Mouse (Mus musculus): ENCODE results near the gene Btbd9.
"Not testable (repeated sequence)": the region's sequence is repeated elsewhere in the genome, so short reads cannot be mapped to it uniquely, and the experiment has no call there.

Gene Btbd9
- long read RNA-seq, experiment 1, full-length matches to known transcripts, result 23 of 39 reads
- long read RNA-seq, experiment 1, partial matches to known transcripts, result 4 of 39 reads
- long read RNA-seq, experiment 1, other reads (novel, unspliced or antisense), result 12 of 39 reads
- long read RNA-seq, experiment 2, full-length matches to known transcripts, result 49 of 67 reads
- long read RNA-seq, experiment 2, partial matches to known transcripts, result 6 of 67 reads
- long read RNA-seq, experiment 2, other reads (novel, unspliced or antisense), result 12 of 67 reads

GRCm38 (mm10) chr17:30575941-30576773 is at the start of gene Btbd9:
TSS of gene Btbd9 (minus strand) at chr17:30576488.
- intact Hi-C loops (cut with DNase I), result loop anchor here (5.0 kb wide), 1 partner anchor 36 kb away; no protein-coding TSS in a partner anchor

GRCm38 (mm10) chr17:30624132-30624531 is 47.8 kb upstream of the Btbd9 start, which contains the start of gene Dnah8:
TSS of gene Dnah8 (plus strand) at chr17:30624354.
- intact Hi-C loops (cut with DNase I), result not testable (repeated sequence)

GRCm38 (mm10) chr17:30623200-30623599 is 46.9 kb upstream of the Btbd9 start:
- intact Hi-C loops (cut with DNase I), result no loop called here

- intact Hi-C loops (cut with DNase I), result no loop called here
Measured at GRCm38 (mm10) chr17:30621450-30621849, 45.2 kb upstream of the Btbd9 start.

- intact Hi-C loops (cut with DNase I), result no loop called here
Measured at GRCm38 (mm10) chr17:30620548-30620947, 44.3 kb upstream of the Btbd9 start.

GRCm38 (mm10) chr17:30619153-30619552 is 42.9 kb upstream of the Btbd9 start:
- intact Hi-C loops (cut with DNase I), result no loop called here

GRCm38 (mm10) chr17:30618136-30618891 is 42.0 kb upstream of the Btbd9 start:
- intact Hi-C loops (cut with DNase I), result no loop called here

GRCm38 (mm10) chr17:30616203-30616602 is 39.9 kb upstream of the Btbd9 start:
- intact Hi-C loops (cut with DNase I), result no loop called here

- intact Hi-C loops (cut with DNase I), result loop anchor here (5.0 kb wide), 1 partner anchor 36 kb away; the partner anchor contains the start of gene Btbd9
Measured at GRCm38 (mm10) chr17:30613350-30613749, 37.1 kb upstream of the Btbd9 start.

GRCm38 (mm10) chr17:30612075-30612859 is 36.0 kb upstream of the Btbd9 start:
- intact Hi-C loops (cut with DNase I), result loop anchor here (5.0 kb wide), 1 partner anchor 35 kb away; the partner anchor contains the start of gene Btbd9

GRCm38 (mm10) chr17:30611221-30612074 is 35.2 kb upstream of the Btbd9 start:
- intact Hi-C loops (cut with DNase I), result loop anchor here (5.0 kb wide), 1 partner anchor 34 kb away; the partner anchor contains the start of gene Btbd9

GRCm38 (mm10) chr17:30610739-30611138 is 34.5 kb upstream of the Btbd9 start:
- intact Hi-C loops (cut with DNase I), result loop anchor here (5.0 kb wide), 1 partner anchor 33 kb away; the partner anchor contains the start of gene Btbd9

GRCm38 (mm10) chr17:30609980-30610307 is 33.7 kb upstream of the Btbd9 start:
- intact Hi-C loops (cut with DNase I), result loop anchor here (5.0 kb wide), 1 partner anchor 33 kb away; the partner anchor contains the start of gene Btbd9

- intact Hi-C loops (cut with DNase I), result no loop called here
Measured at GRCm38 (mm10) chr17:30609305-30609979, 33.2 kb upstream of the Btbd9 start.

- intact Hi-C loops (cut with DNase I), result no loop called here
Measured at GRCm38 (mm10) chr17:30607909-30608495, 31.7 kb upstream of the Btbd9 start.

- intact Hi-C loops (cut with DNase I), result no loop called here
Measured at GRCm38 (mm10) chr17:30607330-30607729, 31.0 kb upstream of the Btbd9 start.

- intact Hi-C loops (cut with DNase I), result no loop called here
Measured at GRCm38 (mm10) chr17:30606634-30607081, 30.4 kb upstream of the Btbd9 start.

GRCm38 (mm10) chr17:30606206-30606605 is 29.9 kb upstream of the Btbd9 start:
- intact Hi-C loops (cut with DNase I), result no loop called here

GRCm38 (mm10) chr17:30605001-30605400 is 28.7 kb upstream of the Btbd9 start:
- intact Hi-C loops (cut with DNase I), result no loop called here

Measured in adrenal gland (tissue).